Mouse (Mus musculus) kidney, adult 2 months (tissue): ENCODE results near the gene Gm20379. TPM values are rescaled to one million over a fixed set of nuclear protein-coding genes. Genes with fewer than 3 reads are reported as not detected.

Experiments used
- DNase-seq: peaks from one replicate; pipeline ENCODE4 v3.0.0; 2021
- H3K27ac ChIP-seq: fragments of 200-500 bp; 2 replicates; pipeline ENCODE4 v1.5.1; 2012; ENCODE audit warnings: low read depth, low read length, control low read depth, inconsistent platforms; ENCODE audit not compliant: insufficient read depth
- H3K27me3 ChIP-seq: fragments of 200-500 bp; replicated peaks from 2 replicates; pipeline ENCODE4 v1.6.1; 2012; ENCODE audit warnings: mild to moderate bottlenecking, moderate library complexity, low read length, inconsistent platforms; ENCODE audit not compliant: control insufficient read depth, insufficient read depth
- H3K36me3 ChIP-seq: fragments of 200-500 bp; 2 replicates; pipeline ENCODE4 v1.6.1; 2012; ENCODE audit warnings: mild to moderate bottlenecking, moderate library complexity, low read length, inconsistent platforms; ENCODE audit not compliant: control insufficient read depth, insufficient read depth
- H3K4me1 ChIP-seq: fragments of 200-500 bp; 2 replicates; pipeline ENCODE4 v1.6.1; 2011; ENCODE audit warnings: low read length; ENCODE audit not compliant: control insufficient read depth, insufficient read depth
- H3K4me3 ChIP-seq: fragments of 200-500 bp; 2 replicates; pipeline ENCODE4 v1.5.1; 2011; ENCODE audit warnings: mild to moderate bottlenecking, low read depth, low read length, control low read depth; ENCODE audit not compliant: insufficient read depth
- CTCF ChIP-seq: fragments of 200-500 bp; conservative IDR thresholded peaks from 2 replicates; pipeline ENCODE4 v1.5.1; 2011; ENCODE audit warnings: low read depth, mild to moderate bottlenecking, control low read depth, low read length, moderate library complexity, mixed read lengths; ENCODE audit not compliant: insufficient read depth, insufficient read length
- POLR2A ChIP-seq: fragments of 200-500 bp; IDR thresholded peaks from one replicate; pipeline ENCODE4 v1.6.1; 2011; ENCODE audit warnings: low read depth, low read length, control low read depth
- WGBS: fragments of 180-500 bp; shearing (Covaris S2); methylation state at CpG from one replicate; pipeline ENCODE4 v1.1.7; 2018; 5-methylcytosine and 5-hydroxymethylcytosine counted together
- polyA plus RNA-seq: library from polyadenylated mRNA; depleted of rRNA; stranded (reverse); fragments of >200 nt; gene quantifications from 2 replicates; pipeline ENCODE4 v1.2.3, GENCODE M21; 2012

Gm20379 gene
- polyA plus RNA-seq, 1 experiment, result not detected

- Histone ChIP-seq H3K27ac (no peak overlapping the region), H3K36me3 (no peaks in the 10 kb centered on the region), H3K4me3 (no peak overlapping the region), H3K27me3 (no peaks in the 10 kb centered on the region), H3K4me1 (peaks cover 11% of the 10 kb centered on the region; the same call in 1 of the 2 replicates)
- no peak for DNase-seq
- whole genome bisulfite sequencing, result 62% methylated on average over 8 of the region's 8 CpGs
- no peak for TF ChIP-seq POLR2A
- no peak for TF ChIP-seq CTCF
Measured at GRCm38 (mm10) chr13:92303062-92303948, 2.5 kb upstream of the Gm20379 start.

GRCm38 (mm10) chr13:92304291-92304690 is 1.5 kb upstream of the Gm20379 start:
- no peak for DNase-seq
- Histone ChIP-seq H3K27me3 (no peaks in the 10 kb centered on the region), H3K27ac (no peak overlapping the region), H3K36me3 (0 out of 2 replicates have a peak, but pooled peaks cover 2% of the 10 kb centered on the region), H3K4me1 (peaks cover 11% of the 10 kb centered on the region; the same call in 1 of the 2 replicates), H3K4me3 (no peak overlapping the region)
- TF ChIP-seq POLR2A (no peak), CTCF (no peak)
- WGBS, result 97% methylated on average over 5 of the region's 5 CpGs

- 93% methylated on average over 5 of the region's 5 CpGs for WGBS
- DNase-seq, result no peak
- Histone ChIP-seq H3K36me3 (no peaks in the 10 kb centered on the region; the same call in 1 of the 2 replicates), H3K4me1 (no peaks in the 10 kb centered on the region), H3K27me3 (no peaks in the 10 kb centered on the region), H3K27ac (no peak overlapping the region), H3K4me3 (no peak overlapping the region)
- no peak for TF ChIP-seq CTCF
- no peak for TF ChIP-seq POLR2A
Measured at GRCm38 (mm10) chr13:92314613-92315012, 8.8 kb downstream of the Gm20379 start.

- WGBS, result 83% methylated on average over 5 of the region's 5 CpGs
- no peak overlapping the region for H3K4me3 ChIP-seq
- TF ChIP-seq CTCF (no peak), POLR2A (no peak)
- no peak for DNase-seq
- H3K4me1 ChIP-seq, result no peaks in the 10 kb centered on the region
- no peaks in the 10 kb centered on the region for H3K36me3 ChIP-seq
- no peak overlapping the region for H3K27ac ChIP-seq
- H3K27me3 ChIP-seq, result no peaks in the 10 kb centered on the region
Measured at GRCm38 (mm10) chr13:92320770-92321169, 15.0 kb downstream of the Gm20379 start.

- no peak for TF ChIP-seq POLR2A
- no peak for TF ChIP-seq CTCF
- no peak for DNase-seq
- 51% methylated on average over 5 of the region's 5 CpGs for WGBS
Measured at GRCm38 (mm10) chr13:92326030-92326429, 20.2 kb downstream of the Gm20379 start.

GRCm38 (mm10) chr13:92328000-92328399 is 22.2 kb downstream of the Gm20379 start:
- 86% methylated on average over 2 of the region's 2 CpGs for WGBS
- TF ChIP-seq CTCF (no peak), POLR2A (no peak)

More at GRCm38 (mm10) chr13:92326030-92326429, 20.2 kb downstream of the Gm20379 start:
- Histone ChIP-seq H3K27ac (no peak overlapping the region), H3K27me3 (no peaks in the 10 kb centered on the region), H3K4me3 (no peak overlapping the region), H3K36me3 (no peaks in the 10 kb centered on the region), H3K4me1 (no peaks in the 10 kb centered on the region)

GRCm38 (mm10) chr13:92330621-92331020 is 24.8 kb downstream of the Gm20379 start:
- TF ChIP-seq POLR2A, result no peak
- TF ChIP-seq CTCF, result no peak
- Histone ChIP-seq H3K36me3 (no peaks in the 10 kb centered on the region), H3K4me1 (no peaks in the 10 kb centered on the region), H3K4me3 (no peak overlapping the region), H3K27ac (no peak overlapping the region), H3K27me3 (no peaks in the 10 kb centered on the region)
- DNase-seq, result no peak
- 90% methylated on average over 3 of the region's 3 CpGs for WGBS

More at GRCm38 (mm10) chr13:92328000-92328399, 22.2 kb downstream of the Gm20379 start:
- Histone ChIP-seq H3K4me3 (no peak overlapping the region), H3K27me3 (no peaks in the 10 kb centered on the region), H3K4me1 (no peaks in the 10 kb centered on the region), H3K27ac (no peak overlapping the region), H3K36me3 (no peaks in the 10 kb centered on the region)
- DNase-seq, result no peak
